Mouse (Mus musculus) ES-E14 (cell line): Measurements from ENCODE around the gene Hic2.

Experiments
- CHD2 ChIP-seq: IDR thresholded peaks from 2 replicates; pipeline ENCODE4 v1.6.1; 2014; ENCODE audit warnings: mild to moderate bottlenecking, low read depth, low read length, inconsistent platforms
- HCFC1 ChIP-seq: IDR thresholded peaks from 2 replicates; pipeline ENCODE4 v1.6.1; 2012; ENCODE audit warnings: low read length, inconsistent platforms, borderline replicate concordance; ENCODE audit not compliant: insufficient read depth
- MAFK ChIP-seq: IDR thresholded peaks from 2 replicates; pipeline ENCODE4 v1.6.1; 2014; ENCODE audit warnings: mild to moderate bottlenecking, low read depth, low read length, inconsistent platforms; ENCODE audit not compliant: insufficient read depth
- ZNF384 ChIP-seq: IDR thresholded peaks from 2 replicates; pipeline ENCODE4 v1.6.1; 2012; ENCODE audit warnings: low read depth, low read length, inconsistent platforms

GRCm38 (mm10) chr16:17312531-17312930 lies 79.2 kb downstream of the Hic2 start:
- TF ChIP-seq MAFK = no peak
- no peak for TF ChIP-seq CHD2
- no peak for TF ChIP-seq ZNF384
- TF ChIP-seq HCFC1 = no peak
